ENCODE assay signal across 10 mouse cellular contexts in the genomic region with DNA sequence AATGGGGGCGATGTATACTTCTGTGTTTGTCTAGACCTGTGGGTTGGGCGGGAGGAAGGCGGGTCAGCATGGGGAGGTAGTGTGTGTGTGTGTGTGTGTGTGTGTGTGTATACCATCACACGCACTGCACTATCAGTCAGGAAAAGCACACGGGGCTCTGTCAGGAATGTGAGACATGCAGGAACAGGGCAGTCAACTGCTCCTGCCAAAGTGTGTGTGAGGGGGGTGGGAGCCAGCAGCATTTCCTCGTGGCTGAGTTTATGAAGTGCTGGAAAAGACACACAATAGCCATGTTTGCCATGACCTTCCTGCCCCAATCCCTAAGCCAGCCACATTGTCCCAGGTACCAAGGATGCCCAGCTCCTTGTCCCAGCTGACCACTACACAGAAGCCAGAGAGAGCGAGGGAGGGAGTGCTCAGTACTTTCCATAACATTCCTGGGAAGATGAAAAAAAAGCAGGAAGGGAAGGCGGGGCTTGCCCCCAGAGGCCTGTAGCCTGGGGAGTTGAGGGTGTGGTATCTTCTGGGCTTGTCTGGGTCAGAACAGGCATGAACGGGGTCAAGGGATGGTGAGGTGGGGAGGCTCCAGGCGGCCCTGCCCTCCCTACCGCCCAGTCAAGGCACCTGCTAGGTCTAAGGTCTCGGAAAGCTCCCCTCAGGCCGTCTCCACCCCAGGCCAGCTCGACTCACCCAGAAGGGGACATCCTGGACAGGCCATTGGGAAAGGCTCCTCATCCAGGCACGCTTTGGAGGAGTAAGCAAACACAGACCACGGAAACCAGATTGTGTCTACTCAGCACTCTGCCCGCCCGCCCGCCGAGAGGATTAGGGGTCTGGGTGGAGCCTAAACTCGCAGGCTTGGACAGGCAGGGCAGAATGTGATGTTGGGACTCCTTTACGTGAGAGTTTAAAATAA. TPM values are rescaled to one million over a fixed set of nuclear protein-coding genes. Genes with fewer than 3 reads are reported as not detected.
DNase-seq lines count a peak whose midpoint lies in the region; ATAC-seq lines count a peak whose summit lies in the region.
"Had no signal": no experiment of that assay in that cellular context is flagged by ENCODE, and none has a peak within 500 bp of the region (broad histone marks: within the 10 kb centered on the region; RNA-seq: fewer than 3 reads in every experiment).

No protein-coding gene starts in this region.

- no peaks in the 10 kb centered on the region for H3K9me3 ChIP-seq in forebrain, embryonic 11.5 days (ENCODE audit: control insufficient read depth, low read length)
- no peaks in the 10 kb centered on the region for H3K9me3 ChIP-seq in forebrain, embryonic 14.5 days (replicated peaks; ENCODE audit: control insufficient read depth, low read length)
- no peaks in the 10 kb centered on the region for H3K9me3 ChIP-seq in midbrain, embryonic 12.5 days
- H3K9me3 ChIP-seq in midbrain, embryonic 15.5 days = no peaks in the 10 kb centered on the region
- H3K9me3 ChIP-seq in heart, embryonic 16.5 days (replicated peaks; ENCODE audit: control insufficient read depth, low read length) = no peaks in the 10 kb centered on the region
- no peaks in the 10 kb centered on the region for H3K9me3 ChIP-seq in stomach, embryonic 15.5 days
- H3K9me3 ChIP-seq: liver, embryonic 15.5 days had no signal

- H3K27ac ChIP-seq in forebrain, embryonic 11.5 days (ENCODE audit: low read depth, low read length) = no peak overlapping the region
- no peak overlapping the region for H3K27ac ChIP-seq in forebrain, embryonic 14.5 days (ENCODE audit: low read depth, low read length)
- no peak overlapping the region for H3K27ac ChIP-seq in midbrain, embryonic 12.5 days (replicated peaks)
- no peak overlapping the region for H3K27ac ChIP-seq in midbrain, embryonic 15.5 days
- H3K27ac ChIP-seq in heart, embryonic 16.5 days (ENCODE audit: low read length) = peak overlapping the region; percentile 98
- peak overlapping the region; percentile 80 for H3K27ac ChIP-seq in stomach, embryonic 15.5 days
- H3K27ac ChIP-seq: liver, embryonic 15.5 days had no signal

- H3K4me3 ChIP-seq in forebrain, embryonic 11.5 days (ENCODE audit: low read depth, low read length) = no peak overlapping the region
- H3K4me3 ChIP-seq in forebrain, embryonic 14.5 days (ENCODE audit: low read depth, low read length) = no peak overlapping the region
- no peak overlapping the region for H3K4me3 ChIP-seq in midbrain, embryonic 12.5 days
- H3K4me3 ChIP-seq in midbrain, embryonic 15.5 days = no peak overlapping the region
- peak overlapping the region; percentile 40 for H3K4me3 ChIP-seq in heart, embryonic 16.5 days (ENCODE audit: low read length)
- H3K4me3 ChIP-seq in stomach, embryonic 15.5 days (replicated peaks) = 0 out of 2 replicates have a peak overlapping the region, but pooled peaks have one; percentile 5
- H3K4me3 ChIP-seq: liver, embryonic 15.5 days had no signal

- DNase-seq in forebrain, embryonic 11.5 days (ENCODE audit: low spot score) = peak; percentile 69
- DNase-seq in forebrain, embryonic 14.5 days (ENCODE audit: low spot score) = no peak
- no peak for DNase-seq in right cerebral cortex, postnatal 4 days
- DNase-seq in retina, embryonic 14.5 days (ENCODE audit: low spot score) = no peak
- DNase-seq: gastrocnemius, postnatal 25 days had no signal

- peaks cover 10% of the 10 kb centered on the region for H3K4me1 ChIP-seq in forebrain, embryonic 11.5 days (replicated peaks; ENCODE audit: control insufficient read depth, insufficient read depth, low read length)
- peaks cover 9% of the 10 kb centered on the region; the same call in 1 of the 2 replicates for H3K4me1 ChIP-seq in forebrain, embryonic 14.5 days (ENCODE audit: control insufficient read depth, insufficient read depth, low read length)
- H3K4me1 ChIP-seq in midbrain, embryonic 12.5 days = peaks cover 28% of the 10 kb centered on the region
- H3K4me1 ChIP-seq in midbrain, embryonic 15.5 days = peaks cover 15% of the 10 kb centered on the region
- H3K4me1 ChIP-seq in heart, embryonic 16.5 days (ENCODE audit: control insufficient read depth, insufficient read depth, low read length) = peaks cover 68% of the 10 kb centered on the region
- peaks cover 31% of the 10 kb centered on the region for H3K4me1 ChIP-seq in stomach, embryonic 15.5 days

- peak overlapping the region; percentile 3; the same call in 1 of the 2 replicates for H3K4me2 ChIP-seq in forebrain, embryonic 11.5 days (ENCODE audit: low read depth, low read length, severe bottlenecking)
- no peak overlapping the region for H3K4me2 ChIP-seq in forebrain, embryonic 14.5 days (ENCODE audit: low read length)
- H3K4me2 ChIP-seq in midbrain, embryonic 12.5 days (replicated peaks) = peak overlapping the region; percentile 26
- no peak overlapping the region for H3K4me2 ChIP-seq in midbrain, embryonic 15.5 days
- peak overlapping the region; percentile 61 for H3K4me2 ChIP-seq in heart, embryonic 16.5 days (ENCODE audit: low read depth, low read length)
- H3K4me2 ChIP-seq in stomach, embryonic 15.5 days = peak overlapping the region; percentile 48
- H3K4me2 ChIP-seq: liver, embryonic 15.5 days had no signal

- no peaks in the 10 kb centered on the region for H3K36me3 ChIP-seq in forebrain, embryonic 11.5 days (ENCODE audit: control insufficient read depth, insufficient read depth, low read length)
- no peaks in the 10 kb centered on the region for H3K36me3 ChIP-seq in forebrain, embryonic 14.5 days (ENCODE audit: control insufficient read depth, insufficient read depth, low read length)
- H3K36me3 ChIP-seq in midbrain, embryonic 12.5 days = no peaks in the 10 kb centered on the region
- H3K36me3 ChIP-seq in midbrain, embryonic 15.5 days (replicated peaks) = no peaks in the 10 kb centered on the region
- H3K36me3 ChIP-seq in heart, embryonic 16.5 days (ENCODE audit: control insufficient read depth, insufficient read depth) = no peaks in the 10 kb centered on the region
- no peaks in the 10 kb centered on the region for H3K36me3 ChIP-seq in stomach, embryonic 15.5 days
- H3K36me3 ChIP-seq: liver, embryonic 15.5 days had no signal

- no peak overlapping the region for H3K9ac ChIP-seq in forebrain, embryonic 11.5 days (ENCODE audit: low read length)
- H3K9ac ChIP-seq in forebrain, embryonic 14.5 days (ENCODE audit: low read length) = no peak overlapping the region
- no peak overlapping the region; the same call in 1 of the 2 replicates for H3K9ac ChIP-seq in midbrain, embryonic 12.5 days (replicated peaks)
- H3K9ac ChIP-seq in midbrain, embryonic 15.5 days = no peak overlapping the region
- H3K9ac ChIP-seq in heart, embryonic 16.5 days (ENCODE audit: low read length) = peak overlapping the region; percentile 73
- H3K9ac ChIP-seq in stomach, embryonic 15.5 days = no peak overlapping the region
- H3K9ac ChIP-seq: liver, embryonic 15.5 days had no signal

- 19% methylated on average over 22 of the region's 22 CpGs for WGBS in forebrain, embryonic 11.5 days
- WGBS in forebrain, embryonic 14.5 days = 25% methylated on average over 22 of the region's 22 CpGs
- 19% methylated on average over 22 of the region's 22 CpGs for WGBS in midbrain, embryonic 12.5 days
- WGBS in midbrain, embryonic 15.5 days = 25% methylated on average over 22 of the region's 22 CpGs
- WGBS in heart, embryonic 16.5 days = 13% methylated on average over 22 of the region's 22 CpGs
- WGBS in stomach, embryonic 15.5 days = 18% methylated on average over 22 of the region's 22 CpGs

- peaks cover 29% of the 10 kb centered on the region for H3K27me3 ChIP-seq in forebrain, embryonic 11.5 days (ENCODE audit: control insufficient read depth, insufficient read depth, low read length)
- H3K27me3 ChIP-seq in forebrain, embryonic 14.5 days (replicated peaks; ENCODE audit: control insufficient read depth, insufficient read depth, low read length) = peaks cover 29% of the 10 kb centered on the region
- H3K27me3 ChIP-seq in midbrain, embryonic 12.5 days = peaks cover 55% of the 10 kb centered on the region
- peaks cover 32% of the 10 kb centered on the region for H3K27me3 ChIP-seq in midbrain, embryonic 15.5 days (replicated peaks)
- H3K27me3 ChIP-seq in heart, embryonic 16.5 days (ENCODE audit: control insufficient read depth, insufficient read depth, low read length) = no peaks in the 10 kb centered on the region
- peaks cover 10% of the 10 kb centered on the region; the same call in 1 of the 2 replicates for H3K27me3 ChIP-seq in stomach, embryonic 15.5 days (replicated peaks)

- no peak for ATAC-seq in forebrain, embryonic 11.5 days (replicated peaks; ENCODE audit: low FRiP score)
- ATAC-seq in forebrain, embryonic 14.5 days = no peak
- ATAC-seq in midbrain, embryonic 12.5 days (ENCODE audit: low FRiP score, low read depth) = 0 out of 2 replicates have a peak, but pooled peaks have one; percentile 17
- no peak for ATAC-seq in midbrain, embryonic 15.5 days (replicated peaks)
- ATAC-seq in heart, embryonic 16.5 days (replicated peaks; ENCODE audit: extremely low read depth, insufficient read depth, low FRiP score) = peak; percentile 72
- no peak for ATAC-seq in stomach, embryonic 15.5 days (ENCODE audit: insufficient read depth, low FRiP score, low read depth)

RNA-seq across cellular contexts. Expression of a gene that starts 4.2 kb away (rescaled TPM):
- 0.69 and 0.86 TPM in 2 replicates for polyA plus RNA-seq in forebrain, embryonic 11.5 days (2014; fragmentation: Nextera tagmentation; extraction: Ambion mirVana)
- polyA plus RNA-seq in forebrain, embryonic 14.5 days (2014; fragmentation: Nextera tagmentation; extraction: Ambion mirVana) = 1.1 and 1.4 TPM in 2 replicates
- 0.79 and 1.1 TPM in 2 replicates for polyA plus RNA-seq in midbrain, embryonic 12.5 days (2016; fragmentation: Nextera tagmentation; extraction: Ambion mirVana)
- 3.0 and 3.8 TPM in 2 replicates for polyA plus RNA-seq in midbrain, embryonic 15.5 days (2015; fragmentation: Nextera tagmentation; extraction: Ambion mirVana)
- 13.6 and 17.0 TPM in 2 replicates for polyA plus RNA-seq in heart, embryonic 16.5 days (2015; fragmentation: Nextera tagmentation; extraction: Ambion mirVana)
- 3.5 and 3.6 TPM in 2 replicates for polyA plus RNA-seq in stomach, embryonic 15.5 days (2015; fragmentation: Nextera tagmentation; extraction: Ambion mirVana)

RNA-seq across cellular contexts. Expression of a gene that starts 4.2 kb away (rescaled TPM):
- 7.8 and 8.1 TPM in 2 replicates for polyA plus RNA-seq in forebrain, embryonic 11.5 days (2014; fragmentation: Nextera tagmentation; extraction: Ambion mirVana)
- polyA plus RNA-seq in forebrain, embryonic 14.5 days (2014; fragmentation: Nextera tagmentation; extraction: Ambion mirVana) = 10.4 and 11.8 TPM in 2 replicates
- 7.5 and 8.4 TPM in 2 replicates for polyA plus RNA-seq in midbrain, embryonic 12.5 days (2016; fragmentation: Nextera tagmentation; extraction: Ambion mirVana)
- 9.7 and 11.1 TPM in 2 replicates for polyA plus RNA-seq in midbrain, embryonic 15.5 days (2015; fragmentation: Nextera tagmentation; extraction: Ambion mirVana)
- 21.5 and 21.8 TPM in 2 replicates for polyA plus RNA-seq in heart, embryonic 16.5 days (2015; fragmentation: Nextera tagmentation; extraction: Ambion mirVana)
- polyA plus RNA-seq in stomach, embryonic 15.5 days (2015; fragmentation: Nextera tagmentation; extraction: Ambion mirVana) = 19.2 and 23.7 TPM in 2 replicates

RNA-seq across cellular contexts. Expression of a gene that starts 18.8 kb away (rescaled TPM):
- polyA plus RNA-seq in forebrain, embryonic 11.5 days (2014; fragmentation: Nextera tagmentation; extraction: Ambion mirVana) = 3.9 and 4.6 TPM in 2 replicates
- polyA plus RNA-seq in forebrain, embryonic 14.5 days (2014; fragmentation: Nextera tagmentation; extraction: Ambion mirVana) = 4.8 and 5.4 TPM in 2 replicates
- 2.6 and 3.1 TPM in 2 replicates for polyA plus RNA-seq in midbrain, embryonic 12.5 days (2016; fragmentation: Nextera tagmentation; extraction: Ambion mirVana)
- polyA plus RNA-seq in midbrain, embryonic 15.5 days (2015; fragmentation: Nextera tagmentation; extraction: Ambion mirVana) = 3.1 and 3.7 TPM in 2 replicates
- 2.9 TPM in 2 replicates for polyA plus RNA-seq in heart, embryonic 16.5 days (2015; fragmentation: Nextera tagmentation; extraction: Ambion mirVana)
- polyA plus RNA-seq in stomach, embryonic 15.5 days (2015; fragmentation: Nextera tagmentation; extraction: Ambion mirVana) = 5.1 and 5.4 TPM in 2 replicates

RNA-seq across cellular contexts. Expression of a gene that starts 35.0 kb away (rescaled TPM):
- 8.7 and 9.2 TPM in 2 replicates for polyA plus RNA-seq in forebrain, embryonic 11.5 days (2014; fragmentation: Nextera tagmentation; extraction: Ambion mirVana)
- polyA plus RNA-seq in forebrain, embryonic 14.5 days (2014; fragmentation: Nextera tagmentation; extraction: Ambion mirVana) = 9.6 and 13.4 TPM in 2 replicates
- 9.7 and 10.5 TPM in 2 replicates for polyA plus RNA-seq in midbrain, embryonic 12.5 days (2016; fragmentation: Nextera tagmentation; extraction: Ambion mirVana)
- polyA plus RNA-seq in midbrain, embryonic 15.5 days (2015; fragmentation: Nextera tagmentation; extraction: Ambion mirVana) = 27.2 and 33.4 TPM in 2 replicates
- 6.1 and 7.4 TPM in 2 replicates for polyA plus RNA-seq in heart, embryonic 16.5 days (2015; fragmentation: Nextera tagmentation; extraction: Ambion mirVana)
- polyA plus RNA-seq in stomach, embryonic 15.5 days (2015; fragmentation: Nextera tagmentation; extraction: Ambion mirVana) = 6.8 and 8.7 TPM in 2 replicates

Comparison
In these comparisons a context has a peak if more than half of its experiments do, and no peak if none do; other contexts are left out.
1. ATAC-seq: peak in midbrain, embryonic 12.5 days (single experiment) and heart, embryonic 16.5 days (single experiment); none in forebrain, embryonic 11.5 days (single experiment), forebrain, embryonic 14.5 days (single experiment), midbrain, embryonic 15.5 days (single experiment) and stomach, embryonic 15.5 days (single experiment).
2. H3K4me2 ChIP-seq: peak in forebrain, embryonic 11.5 days (single experiment), midbrain, embryonic 12.5 days (single experiment), heart, embryonic 16.5 days (single experiment) and stomach, embryonic 15.5 days (single experiment); none in forebrain, embryonic 14.5 days (single experiment) and midbrain, embryonic 15.5 days (single experiment).
3. H3K27ac ChIP-seq: peak in heart, embryonic 16.5 days (single experiment) and stomach, embryonic 15.5 days (single experiment); none in forebrain, embryonic 11.5 days (single experiment), forebrain, embryonic 14.5 days (single experiment), midbrain, embryonic 12.5 days (single experiment) and midbrain, embryonic 15.5 days (single experiment).
4. H3K4me3 ChIP-seq: peak in heart, embryonic 16.5 days (single experiment) and stomach, embryonic 15.5 days (single experiment); none in forebrain, embryonic 11.5 days (single experiment), forebrain, embryonic 14.5 days (single experiment), midbrain, embryonic 12.5 days (single experiment) and midbrain, embryonic 15.5 days (single experiment).